Mouse (Mus musculus) lung, postnatal 0 days (tissue): ENCODE results near the gene Olfr1163. TPM values are rescaled to one million over a fixed set of nuclear protein-coding genes. Genes with fewer than 3 reads are reported as not detected.
"Not testable (repeated sequence)": the region's sequence is repeated elsewhere in the genome, so short reads cannot be mapped to it uniquely, and the experiment has no call there.

ENCODE experiments used
- ATAC-seq: fragments of 200-750 bp; cut with Nextera tagmentation; 2 replicates; pipeline ENCODE4 v1.8.0; 2017; ENCODE audit warnings: moderate library complexity
- DNase-seq: peaks from one replicate; pipeline ENCODE4 v3.0.0-alpha.2; 2016; ENCODE audit warnings: low spot score
- H3K27ac ChIP-seq: fragments of 300-500 bp; sonication (generic); 2 replicates; pipeline ENCODE4 v1.5.1; 2014; ENCODE audit warnings: antibody characterized with exemption, mild to moderate bottlenecking, low read length, mixed read lengths
- H3K27me3 ChIP-seq: fragments of 300-500 bp; sonication (generic); replicated peaks from 2 replicates; pipeline ENCODE4 v1.6.1; 2014; ENCODE audit warnings: low read length, mixed read lengths; ENCODE audit not compliant: insufficient read depth
- H3K36me3 ChIP-seq: fragments of 300-500 bp; sonication (generic); 2 replicates; pipeline ENCODE4 v1.6.1; 2014; ENCODE audit warnings: low read length, mixed read lengths; ENCODE audit not compliant: insufficient read depth
- H3K4me1 ChIP-seq: fragments of 300-500 bp; sonication (generic); 2 replicates; pipeline ENCODE4 v1.6.1; 2014; ENCODE audit warnings: antibody characterized with exemption, low read depth, low read length, mixed read lengths; ENCODE audit not compliant: insufficient read depth
- H3K4me2 ChIP-seq: fragments of 300-500 bp; sonication (generic); replicated peaks from 2 replicates; pipeline ENCODE4 v1.6.1; 2014; ENCODE audit warnings: low read depth, mild to moderate bottlenecking, low read length, moderate library complexity, mixed read lengths
- H3K4me3 ChIP-seq: fragments of 300-500 bp; sonication (generic); 2 replicates; pipeline ENCODE4 v1.5.1; 2014; ENCODE audit warnings: low read depth, low read length
- H3K9ac ChIP-seq: fragments of 300-500 bp; sonication (generic); replicated peaks from 2 replicates; pipeline ENCODE4 v1.6.1; 2014; ENCODE audit warnings: low read depth, mild to moderate bottlenecking
- H3K9me3 ChIP-seq: fragments of 300-500 bp; sonication (generic); 2 replicates; pipeline ENCODE4 v1.6.1; 2016; ENCODE audit warnings: low read length, mixed read lengths
- CTCF ChIP-seq: IDR thresholded peaks from 2 replicates; pipeline ENCODE4 v1.5.1; 2016; ENCODE audit warnings: antibody characterized with exemption, mild to moderate bottlenecking
- EP300 ChIP-seq: IDR thresholded peaks from 2 replicates; pipeline ENCODE4 v1.6.1; 2016; ENCODE audit warnings: antibody characterized with exemption, mild to moderate bottlenecking, control low read depth
- WGBS: fragments of 180-500 bp; shearing (Covaris S2); extraction: QIAGEN DNeasy Blood & Tissue Kit; methylation state at CpG from one replicate; pipeline ENCODE4 v1.1.7; 2014; 5-methylcytosine and 5-hydroxymethylcytosine counted together
- polyA plus RNA-seq: library from polyadenylated mRNA; unstranded; fragments of >200 nt; fragmentation: Nextera tagmentation; extraction: Ambion mirVana; gene quantifications from 2 replicates; pipeline ENCODE4 v1.2.1, GENCODE M21; 2015

Gene Olfr1163
- not detected in 2 replicates for polyA plus RNA-seq

DNA sequence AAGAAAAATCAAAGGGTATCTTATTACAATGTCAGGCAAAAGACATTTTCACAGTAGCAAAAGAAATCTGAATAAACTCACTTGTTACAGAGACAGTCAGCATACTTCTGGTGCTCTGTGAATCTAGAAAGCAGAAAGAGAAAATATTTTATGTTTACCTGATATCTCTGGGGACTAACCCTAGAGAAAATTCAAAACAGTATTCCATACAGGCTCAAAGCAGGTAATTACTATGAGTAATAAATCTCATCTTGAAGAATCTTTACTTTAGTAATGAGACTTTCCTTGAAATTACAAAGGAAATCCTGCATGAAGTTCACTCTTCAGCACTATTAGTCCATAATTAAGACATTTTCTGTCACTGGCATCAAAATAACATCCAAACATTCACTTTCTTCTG is at the start of gene Olfr1163:
Gene Olfr1163 (minus strand): TSS at position 101 of the 400 bp plus-strand sequence.
- Histone ChIP-seq H3K4me3 (no peak within 1 kb of the TSS), H3K27me3 (no peaks in the 10 kb centered on the region), H3K9ac (no peak within 1 kb of the TSS), H3K36me3 (no peaks in the 10 kb centered on the region), H3K4me1 (no peaks in the 10 kb centered on the region), H3K27ac (no peak within 1 kb of the TSS), H3K4me2 (no peak within 1 kb of the TSS), H3K9me3 (no peaks in the 10 kb centered on the region)
- TF ChIP-seq EP300 (no peak), CTCF (no peak)
- ATAC-seq (no peak), DNase-seq (no peak)

DNA sequence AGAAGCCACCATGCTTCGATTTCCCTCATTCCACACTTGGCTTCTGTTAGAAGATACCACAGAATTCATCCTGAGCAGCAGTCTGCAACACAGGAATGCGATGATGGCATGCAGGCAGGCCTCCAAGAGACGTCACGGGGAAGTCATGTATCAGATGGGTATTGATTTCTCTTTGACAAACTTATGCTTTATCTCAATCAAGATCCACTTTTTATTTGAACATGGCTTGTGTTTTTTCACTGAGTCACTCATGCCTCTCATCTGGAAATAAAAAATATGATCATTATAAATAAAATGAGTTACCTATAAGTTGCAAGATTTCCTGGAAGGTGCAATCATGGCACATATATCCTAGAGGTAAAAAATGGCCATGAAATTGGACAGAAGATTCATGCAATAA is 22.2 kb upstream of the Olfr1163 start, which contains the start of gene Olfr1164:
Gene Olfr1164 (minus strand): TSS at position 101 of the 400 bp plus-strand sequence.
- TF ChIP-seq EP300 (no peak), CTCF (no peak)
- Histone ChIP-seq H3K27ac (no peak within 1 kb of the TSS), H3K4me3 (no peak within 1 kb of the TSS), H3K4me2 (no peak within 1 kb of the TSS), H3K27me3 (no peaks in the 10 kb centered on the region), H3K9ac (no peak within 1 kb of the TSS), H3K36me3 (no peaks in the 10 kb centered on the region), H3K4me1 (no peaks in the 10 kb centered on the region), H3K9me3 (no peaks in the 10 kb centered on the region)
- DNase-seq (no peak), ATAC-seq (no peak)
- 71% methylated on average over 4 of the region's 4 CpGs for WGBS

DNA sequence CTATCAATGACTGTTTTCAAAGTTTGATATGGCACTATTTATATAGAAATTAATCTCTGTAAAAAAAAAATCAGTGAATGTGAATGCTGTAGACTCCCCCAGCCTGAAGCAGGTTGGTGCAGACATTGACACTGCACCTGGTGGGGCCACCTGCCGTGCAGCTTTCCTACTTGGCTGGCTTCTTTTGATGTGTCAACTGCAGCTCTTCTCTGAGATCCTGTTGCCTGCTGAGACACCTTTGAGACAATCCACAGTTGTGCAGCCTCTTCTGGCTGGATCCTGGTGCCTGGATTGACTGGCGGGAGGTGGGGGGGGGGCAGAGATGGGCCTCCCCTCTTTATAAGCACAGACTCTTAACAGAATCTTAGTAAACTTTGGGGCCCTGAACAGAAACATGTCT is 8.0 kb downstream of the Olfr1163 start:
- 73% methylated on average over 2 of the region's 2 CpGs for WGBS
- no peaks in the 10 kb centered on the region for H3K36me3 ChIP-seq
- ATAC-seq: no peak
- no peaks in the 10 kb centered on the region for H3K4me1 ChIP-seq
- H3K27me3 ChIP-seq: no peaks in the 10 kb centered on the region
- no peak overlapping the region for H3K4me3 ChIP-seq
- H3K9me3 ChIP-seq: no peaks in the 10 kb centered on the region
- H3K4me2 ChIP-seq: no peak overlapping the region
- no peak overlapping the region for H3K9ac ChIP-seq
- TF ChIP-seq CTCF: no peak
- TF ChIP-seq EP300: no peak
- DNase-seq: no peak
- no peak overlapping the region for H3K27ac ChIP-seq

DNA sequence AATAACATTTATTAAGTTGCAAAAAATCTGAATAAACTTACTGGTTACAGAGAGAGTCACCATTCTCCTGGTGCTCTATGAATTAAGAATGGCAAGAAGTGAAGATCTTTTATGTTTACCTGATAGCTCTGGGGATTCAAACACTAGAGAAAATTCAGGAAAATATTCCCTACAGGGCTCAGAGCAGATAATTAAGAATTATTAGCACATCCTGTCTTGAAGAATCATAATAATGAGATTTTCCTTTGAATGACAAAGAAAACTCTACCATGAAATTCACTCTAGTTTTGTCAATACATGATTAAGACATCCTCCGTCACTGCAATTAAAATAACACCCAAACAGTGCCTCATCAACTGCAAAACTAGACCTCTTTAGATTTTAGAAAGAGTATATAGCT is 20.6 kb downstream of the Olfr1163 start, which contains the start of gene Olfr1162:
Gene Olfr1162 (minus strand): TSS at position 101 of the 400 bp plus-strand sequence.
- no peak within 1 kb of the TSS for H3K9ac ChIP-seq
- H3K36me3 ChIP-seq: no peaks in the 10 kb centered on the region
- H3K4me2 ChIP-seq: no peak within 1 kb of the TSS
- no peaks in the 10 kb centered on the region for H3K27me3 ChIP-seq
- H3K4me3 ChIP-seq: no peak within 1 kb of the TSS
- H3K27ac ChIP-seq: no peak within 1 kb of the TSS
- H3K9me3 ChIP-seq: no peaks in the 10 kb centered on the region
- 72% methylated on average over 1 of the region's 1 CpGs for WGBS
- DNase-seq: no peak
- TF ChIP-seq CTCF (no peak), EP300 (no peak)
- no peaks in the 10 kb centered on the region for H3K4me1 ChIP-seq
- ATAC-seq: no peak

DNA sequence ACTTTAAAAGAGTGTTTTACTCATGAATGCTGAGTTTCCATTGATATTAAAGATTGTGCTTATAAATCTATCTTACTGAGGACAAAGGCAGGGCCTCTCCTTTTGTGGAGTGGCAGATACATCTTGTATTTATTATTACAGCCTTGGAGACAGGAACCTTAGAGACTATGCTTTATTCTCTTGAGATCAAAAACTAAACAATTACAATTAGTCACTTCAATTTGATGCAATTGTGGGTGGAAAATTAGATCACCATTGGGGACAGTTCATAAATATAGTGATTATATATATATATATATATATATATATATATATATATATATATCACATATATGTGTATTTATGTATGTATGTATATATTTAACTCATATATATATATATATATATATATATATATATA is 34.0 kb downstream of the Olfr1163 start, which contains the start of gene Olfr73:
Gene Olfr73 (minus strand): TSS at position 101 of the 400 bp plus-strand sequence.
- no peak for TF ChIP-seq EP300
- TF ChIP-seq CTCF: no peak
- DNase-seq (no peak), ATAC-seq (no peak)
- Histone ChIP-seq H3K27ac (no peak within 1 kb of the TSS), H3K9me3 (no peaks in the 10 kb centered on the region), H3K4me2 (no peak within 1 kb of the TSS), H3K4me1 (no peaks in the 10 kb centered on the region), H3K4me3 (no peak within 1 kb of the TSS), H3K27me3 (no peaks in the 10 kb centered on the region), H3K9ac (no peak within 1 kb of the TSS), H3K36me3 (no peaks in the 10 kb centered on the region)

DNA sequence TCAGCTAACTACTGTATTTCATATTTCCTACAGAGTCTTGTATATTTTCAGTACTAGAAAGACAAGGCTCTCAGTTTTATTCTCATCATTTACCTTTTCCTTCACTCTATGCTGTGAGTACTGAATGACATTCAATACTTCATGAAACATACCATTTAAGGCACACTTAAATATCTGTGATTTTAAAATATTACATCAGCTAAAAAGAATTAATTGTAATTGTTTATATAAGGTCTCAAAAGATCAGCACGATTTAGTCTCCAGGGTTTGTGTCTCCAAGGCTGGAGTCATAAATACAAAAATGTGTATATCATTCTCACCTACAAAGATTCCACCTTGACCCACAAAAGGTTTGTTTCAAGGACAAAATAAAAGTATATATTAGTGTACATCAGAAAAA is 49.2 kb downstream of the Olfr1163 start, which contains the start of gene Olfr1161:
Gene Olfr1161 (plus strand): TSS at position 301 of the 400 bp plus-strand sequence.
- DNase-seq, H3K4me1 ChIP-seq, H3K9ac ChIP-seq, ATAC-seq, H3K4me2 ChIP-seq, H3K27me3 ChIP-seq, H3K9me3 ChIP-seq, H3K36me3 ChIP-seq, H3K4me3 ChIP-seq, H3K27ac ChIP-seq: not testable (repeated sequence)
- 65% methylated on average over 1 of the region's 1 CpGs for WGBS

Other genes with a start within 250 kb of the Olfr1163 start
- gene Olfr1148, start 241.3 kb downstream of the Olfr1163 start, polyA plus RNA-seq: not detected in 2 replicates
- not detected in 2 replicates for gene Olfr1150-ps1, start 227.8 kb downstream of the Olfr1163 start, polyA plus RNA-seq
- gene Olfr1151, start 216.0 kb downstream of the Olfr1163 start, polyA plus RNA-seq: not detected in 2 replicates
- gene Olfr1152, start 205.3 kb downstream of the Olfr1163 start, polyA plus RNA-seq: not detected in 2 replicates
- not detected in 2 replicates for gene Olfr1153, start 176.9 kb downstream of the Olfr1163 start, polyA plus RNA-seq
- gene Olfr1154, start 166.7 kb downstream of the Olfr1163 start, polyA plus RNA-seq: not detected in 2 replicates
- not detected in 2 replicates for gene Olfr1155, start 126.7 kb downstream of the Olfr1163 start, polyA plus RNA-seq
- gene Olfr1156, start 118.7 kb downstream of the Olfr1163 start, polyA plus RNA-seq: not detected in 2 replicates
- not detected in 2 replicates for gene Olfr1157, start 103.5 kb downstream of the Olfr1163 start, polyA plus RNA-seq
- not detected in 2 replicates for gene Olfr74, start 97.2 kb downstream of the Olfr1163 start, polyA plus RNA-seq
- gene Olfr1158, start 81.7 kb downstream of the Olfr1163 start, polyA plus RNA-seq: not detected in 2 replicates
- gene Olfr1160, start 63.6 kb downstream of the Olfr1163 start, polyA plus RNA-seq: not detected in 2 replicates
- gene Olfr1161, start 49.1 kb downstream of the Olfr1163 start, polyA plus RNA-seq: not detected in 2 replicates
- gene Olfr73, start 34.1 kb downstream of the Olfr1163 start, polyA plus RNA-seq: not detected in 2 replicates
- not detected in 2 replicates for gene Olfr1162, start 20.7 kb downstream of the Olfr1163 start, polyA plus RNA-seq
- not detected in 2 replicates for gene Olfr1164, start 22.1 kb upstream of the Olfr1163 start, polyA plus RNA-seq
- gene Olfr1166, start 56.4 kb upstream of the Olfr1163 start, polyA plus RNA-seq: not detected in 2 replicates
- not detected in 2 replicates for gene Olfr1167, start 83.4 kb upstream of the Olfr1163 start, polyA plus RNA-seq
- not detected in 2 replicates for gene Olfr1168, start 110.0 kb upstream of the Olfr1163 start, polyA plus RNA-seq
- not detected in 2 replicates for gene Olfr1170, start 156.5 kb upstream of the Olfr1163 start, polyA plus RNA-seq
- gene Olfr1173, start 208.0 kb upstream of the Olfr1163 start, polyA plus RNA-seq: not detected in 2 replicates
- not detected in 2 replicates for gene Olfr1174-ps, start 243.3 kb upstream of the Olfr1163 start, polyA plus RNA-seq